Mouse (Mus musculus) CD4-positive, CD25-positive, alpha-beta regulatory T cell (primary cell): Measurements from ENCODE around the gene Hivep1. TPM values are rescaled to one million over a fixed set of nuclear protein-coding genes. Genes with fewer than 3 reads are reported as not detected.

ENCODE experiments used
- polyA plus RNA-seq: library from polyadenylated mRNA; unstranded; fragments of 100-300 nt; shearing (Covaris generic); gene quantifications from one replicate; pipeline ENCODE4 v1.2.1, GENCODE M21; 2017

Hivep1 gene
- polyA plus RNA-seq: 18.4 TPM

DNA sequence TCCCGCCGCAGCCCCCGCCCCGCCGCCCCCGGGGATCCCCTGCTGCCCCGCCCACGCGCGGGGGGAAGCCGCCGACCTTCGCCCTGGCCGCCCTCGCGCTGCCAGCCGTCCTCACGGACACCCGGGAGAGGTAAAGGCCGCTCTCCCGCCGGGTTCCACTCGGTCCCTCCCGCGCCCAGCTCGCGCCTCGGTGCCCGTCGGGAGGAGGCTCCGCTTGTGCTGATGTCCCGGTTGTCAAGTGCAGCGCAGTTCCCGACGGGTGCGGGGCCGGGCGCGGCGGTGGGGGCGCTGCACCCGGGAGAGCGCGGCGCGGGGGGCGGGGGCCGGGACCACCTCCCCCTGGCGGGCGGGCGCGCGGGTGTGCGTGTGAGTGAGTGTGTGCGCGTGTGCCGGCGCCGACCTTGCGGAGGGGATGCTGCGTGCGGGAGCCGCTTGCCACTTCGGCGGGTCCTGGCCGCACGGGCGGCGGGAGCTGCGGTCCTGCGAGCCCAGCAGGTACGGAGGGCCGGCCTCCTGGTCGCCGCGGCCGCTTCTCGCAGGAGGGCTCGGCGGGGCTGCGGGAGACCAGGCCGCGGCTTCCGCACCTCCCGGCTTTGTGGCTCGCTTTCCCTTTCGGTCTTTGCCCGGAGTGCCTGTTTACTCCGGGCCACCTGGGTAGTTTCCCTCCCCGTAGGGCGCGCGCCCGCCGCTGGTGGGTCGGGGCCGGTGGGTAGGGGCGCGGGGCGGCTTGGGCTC is at the start of gene Hivep1:
Gene Hivep1, plus strand, starts transcription at position 61 of the 735 bp plus-strand sequence.

Other genes with a start within 250 kb of the Hivep1 start
- not detected for gene Adtrp, start 204.3 kb upstream of the Hivep1 start, polyA plus RNA-seq
- gene Edn1, start 249.5 kb downstream of the Hivep1 start, polyA plus RNA-seq: 0.08 TPM